Mouse (Mus musculus) T-cell, adult 66 days (primary cell): ENCODE results near the gene Olfr161. TPM values are rescaled to one million over a fixed set of nuclear protein-coding genes. Genes with fewer than 3 reads are reported as not detected.

ENCODE experiments used
- total RNA-seq, 2 experiments: library from RNA; stranded (reverse); gene quantifications; 3 replicates in 1 of 2; 4 replicates in 1 of 2; pipeline ENCODE4 v1.2.4; 2023

Gene Olfr161
- not detected for total RNA-seq

GRCm38 (mm10) chr16:3590691-3591090, at the start of gene Olfr161:
Gene Olfr161 (plus strand): TSS chr16:3591042.

Other genes starting within 250 kb of the Olfr161 start
- under 1 TPM in 1 of 2 experiments, not detected in 1; 0.35 TPM for gene Mefv, start 127.1 kb downstream of the Olfr161 start, total RNA-seq
- gene Zfp263, start 153.1 kb downstream of the Olfr161 start, total RNA-seq, result 10 to 100 TPM; 60.7 to 65.1 TPM
- not detected for gene Olfr15, start 239.8 kb downstream of the Olfr161 start, total RNA-seq